Mouse (Mus musculus) c-Kit-positive CD71-positive TER-119-positive erythroid progenitor cells, embryonic 14.5 days (primary cell): Measurements from ENCODE around the gene Col4a5.

Source experiments
- DNase-seq: peaks from one replicate; pipeline ENCODE4 v3.0.0-alpha.2; 2013; ENCODE audit warnings: low spot score

Col4a5 gene

DNA sequence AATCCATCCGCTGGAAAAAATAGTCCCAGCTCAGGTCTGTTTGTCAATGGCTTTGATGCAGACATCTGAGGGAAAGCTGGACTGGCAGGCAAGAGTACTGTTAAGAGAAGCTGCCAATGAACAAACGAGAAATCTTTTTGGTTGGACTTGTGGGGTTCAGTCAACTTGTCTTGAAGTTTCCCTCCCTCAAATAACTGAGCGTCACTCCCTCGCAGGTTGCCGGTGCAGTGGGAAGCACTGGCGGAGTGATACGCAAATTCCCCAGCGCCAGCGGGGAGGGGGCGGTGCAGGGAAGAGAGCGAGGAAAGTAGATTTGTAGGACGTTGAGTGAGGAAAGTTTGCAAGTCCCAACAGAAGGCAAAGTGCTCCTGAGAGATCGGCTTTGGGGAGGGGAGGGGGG lies at the start of gene Col4a5:
Col4a5 (plus strand) TSS at position 276 of the 400 bp plus-strand sequence.
- peak; percentile 13 for DNase-seq

DNA sequence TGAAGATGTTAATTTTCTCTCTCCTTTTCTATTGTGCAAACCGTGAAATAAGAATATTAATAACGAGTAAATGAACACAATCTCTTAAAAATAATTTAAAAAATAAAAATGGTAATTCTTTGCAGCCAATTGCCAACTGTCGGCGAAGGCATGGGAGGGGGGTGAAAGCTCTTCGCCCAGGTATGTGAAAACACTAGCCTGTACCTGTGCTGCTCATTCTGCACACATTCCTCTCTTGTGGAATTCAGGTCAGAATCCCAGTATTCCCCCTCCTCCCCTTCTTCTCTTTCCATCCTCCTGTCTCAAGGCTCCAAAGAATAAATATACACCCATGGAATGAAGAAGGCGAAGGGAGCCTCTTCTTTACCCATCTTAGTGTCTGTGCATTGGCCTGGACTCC lies 38.4 kb upstream of the Col4a5 start:
- DNase-seq: no peak

DNA sequence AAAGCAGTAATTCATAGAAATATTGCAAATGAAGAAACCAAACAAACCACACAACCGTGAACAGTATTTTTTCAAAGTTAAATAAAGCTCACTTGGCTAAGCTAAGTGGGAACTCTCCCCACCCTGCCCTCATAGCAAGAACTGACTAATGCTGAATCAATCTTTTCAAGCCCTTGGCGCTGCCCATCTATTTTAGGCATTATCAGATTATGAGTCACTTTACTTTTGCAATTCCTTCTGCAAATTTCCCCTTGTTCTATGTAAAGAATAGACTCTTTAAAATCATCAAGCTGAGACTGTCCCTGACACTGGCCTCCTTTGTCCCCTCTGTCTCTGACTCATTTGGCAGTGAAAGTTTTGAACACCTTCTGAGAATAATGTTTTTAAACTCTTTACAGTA lies 35.8 kb upstream of the Col4a5 start:
- DNase-seq: no peak

DNA sequence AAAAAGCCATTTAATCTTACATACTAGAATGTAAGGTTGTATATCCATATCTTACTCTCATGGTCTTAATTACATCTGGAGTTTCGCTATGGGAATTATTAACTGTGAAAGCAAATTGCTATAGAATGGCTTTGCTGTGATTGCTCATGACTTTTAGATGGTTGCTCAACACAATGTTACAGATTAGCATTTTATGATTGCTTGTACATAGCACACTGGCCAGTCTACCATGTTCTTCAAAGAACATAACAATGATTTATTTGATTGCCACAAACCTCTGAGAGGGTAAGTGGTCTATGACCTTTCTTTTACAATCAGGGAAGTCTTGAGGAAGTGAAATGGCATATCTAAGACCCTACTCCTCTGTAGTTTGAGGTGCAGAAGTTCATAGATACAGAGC lies 27.2 kb upstream of the Col4a5 start:
- no peak for DNase-seq

DNA sequence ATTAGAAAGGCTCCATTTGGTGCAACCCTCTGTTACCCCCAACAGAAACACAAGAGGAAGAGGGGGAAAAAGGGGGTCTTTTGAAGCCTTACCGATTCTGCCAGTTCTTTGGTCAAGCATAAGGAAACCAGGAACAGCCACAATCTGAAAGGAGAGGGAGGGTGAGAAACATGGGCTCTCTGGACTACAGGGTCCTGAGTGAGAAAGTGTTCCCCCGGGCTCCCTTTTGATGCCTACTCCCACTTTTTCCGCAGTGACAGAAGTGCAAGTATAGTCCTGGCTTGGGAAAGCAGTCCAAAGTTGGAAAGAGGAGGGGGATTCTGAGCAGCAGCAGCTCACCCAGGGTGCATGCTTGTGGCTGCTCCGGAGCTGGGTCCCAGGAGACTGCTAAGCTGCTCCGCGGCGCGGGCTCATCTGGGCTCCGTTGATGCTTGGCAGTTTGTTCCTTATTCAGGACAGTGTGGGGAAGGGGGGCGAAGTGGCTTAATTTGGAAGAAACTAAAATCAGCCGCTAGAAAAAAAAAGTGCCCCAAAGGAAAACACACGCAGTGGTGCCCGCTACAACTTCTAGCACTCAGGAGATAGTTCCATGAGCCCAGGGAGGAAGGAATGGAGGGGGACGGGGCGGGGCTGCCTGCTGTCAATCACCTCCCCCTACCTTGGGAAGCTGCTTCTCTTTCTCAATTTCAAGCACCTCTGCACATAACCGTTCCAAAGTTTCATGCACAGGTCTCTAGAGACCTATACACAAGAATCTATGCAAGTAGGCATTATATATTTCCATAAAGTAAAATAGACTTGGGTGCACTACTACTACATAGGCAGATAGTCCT lies 1.5 kb upstream of the Col4a5 start, which contains the start of gene Col4a6:
Col4a6 (minus strand) TSS at position 607 of the 833 bp plus-strand sequence.
- DNase-seq: no peak

DNA sequence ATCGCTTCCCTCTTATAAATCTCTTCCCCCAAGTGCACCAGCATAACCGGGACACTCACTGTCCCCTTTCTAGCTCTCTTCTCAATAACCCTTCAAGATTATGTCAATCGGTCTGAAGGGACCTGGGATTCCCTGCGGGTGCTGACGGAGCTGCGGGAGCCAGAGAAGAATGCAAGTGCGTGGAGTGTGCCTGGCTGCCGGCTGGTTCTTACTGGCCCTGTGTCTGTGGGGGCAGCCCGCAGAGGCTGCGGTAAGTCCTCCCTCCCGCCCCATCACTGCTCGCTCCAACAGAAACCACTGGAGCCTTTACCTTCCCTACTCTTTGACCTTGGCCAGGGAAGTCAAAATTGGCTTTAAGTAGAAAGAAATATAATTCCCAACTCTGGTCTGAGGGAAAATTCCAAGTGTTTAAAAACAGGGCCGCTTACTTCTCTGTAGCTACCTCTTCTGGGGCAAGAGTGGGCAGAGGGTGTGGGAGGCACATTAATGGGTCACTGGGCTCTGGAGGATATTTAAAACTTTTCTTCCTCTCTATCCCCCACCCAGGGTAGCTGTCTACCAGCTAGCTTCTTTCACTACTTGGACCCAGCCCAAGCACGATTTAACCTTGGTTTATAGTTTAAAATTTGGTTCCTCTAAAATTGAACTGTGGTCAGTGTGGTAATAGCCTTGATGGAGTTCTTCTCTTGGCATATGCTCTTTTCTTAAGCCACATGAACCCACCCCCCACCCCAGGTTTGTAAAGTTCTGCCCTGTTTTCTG lies 562 bp downstream of the Col4a5 start:
- DNase-seq: no peak

DNA sequence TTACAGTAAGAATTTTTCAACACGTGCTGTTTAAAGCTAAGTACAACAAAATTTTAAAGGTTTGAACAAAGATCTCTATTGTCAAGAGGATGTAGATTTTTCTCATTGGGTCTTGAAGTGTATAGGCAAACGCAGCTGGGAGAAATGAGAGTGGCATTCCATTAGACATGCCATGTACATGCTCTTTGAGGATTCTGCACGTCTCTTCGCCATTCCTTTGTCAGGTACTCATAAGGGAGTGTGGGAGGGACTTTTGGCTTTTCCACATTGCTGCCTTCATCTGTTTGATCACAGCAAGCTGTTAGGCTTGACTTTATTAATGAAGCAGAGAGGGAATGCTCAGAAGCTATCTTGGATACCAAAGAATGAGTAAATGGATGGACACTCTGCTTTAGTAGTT lies 19.4 kb downstream of the Col4a5 start:
- DNase-seq: no peak

DNA sequence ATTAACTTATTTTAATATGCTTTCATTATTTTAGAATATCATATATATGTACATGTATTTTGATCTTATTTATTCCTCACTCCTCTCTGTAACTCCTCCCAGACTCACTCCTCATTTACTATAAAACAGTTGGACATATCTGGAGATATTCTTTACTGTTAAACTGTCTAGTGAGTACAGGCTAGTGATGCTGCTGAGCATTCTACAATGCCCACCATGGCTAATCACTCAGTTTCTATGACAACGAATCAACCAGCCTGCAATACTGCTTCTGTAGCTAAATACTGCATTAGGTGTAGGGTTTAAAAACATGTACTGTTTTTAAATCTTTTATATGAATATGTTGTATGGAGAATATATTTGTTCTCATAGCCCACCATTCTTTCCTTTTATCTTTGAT lies 27.9 kb downstream of the Col4a5 start:
- no peak for DNase-seq

DNA sequence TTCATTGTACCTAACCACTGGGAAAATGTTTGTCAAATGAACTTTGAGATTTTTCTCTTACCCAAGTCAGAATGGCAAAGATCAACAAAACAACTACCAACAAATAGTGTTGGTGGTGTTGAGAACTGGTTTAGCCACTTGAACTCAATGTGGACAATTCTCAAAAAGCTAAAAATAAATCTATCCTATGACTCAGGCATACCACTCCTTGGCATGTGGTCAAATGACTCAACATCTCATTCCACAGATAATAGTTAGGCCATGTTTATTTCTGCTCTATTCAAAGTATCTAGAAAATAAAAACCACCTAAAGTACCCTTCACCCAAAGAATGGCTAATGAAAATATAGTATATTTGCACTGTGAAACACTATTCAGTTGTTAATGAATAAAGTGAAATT lies 58.3 kb downstream of the Col4a5 start:
- DNase-seq: no peak

DNA sequence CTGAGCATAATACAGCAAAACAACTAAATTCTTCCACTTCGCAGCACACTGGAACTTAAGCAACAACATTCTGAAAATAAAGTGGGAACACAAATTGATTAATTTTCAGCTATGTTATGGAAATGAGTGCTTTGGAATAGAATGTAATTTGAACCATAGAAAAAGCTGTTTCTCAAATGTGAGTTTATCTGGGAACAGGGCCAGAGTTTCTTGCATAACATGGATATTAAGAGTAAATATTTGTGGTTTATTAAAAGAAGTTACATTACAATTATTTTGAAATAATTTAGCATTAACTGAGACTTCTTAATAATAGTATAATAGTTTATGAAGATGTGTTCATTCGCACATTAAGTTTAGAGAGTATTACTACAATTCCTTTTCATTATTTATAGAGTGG lies 72.3 kb downstream of the Col4a5 start:
- no peak for DNase-seq

DNA sequence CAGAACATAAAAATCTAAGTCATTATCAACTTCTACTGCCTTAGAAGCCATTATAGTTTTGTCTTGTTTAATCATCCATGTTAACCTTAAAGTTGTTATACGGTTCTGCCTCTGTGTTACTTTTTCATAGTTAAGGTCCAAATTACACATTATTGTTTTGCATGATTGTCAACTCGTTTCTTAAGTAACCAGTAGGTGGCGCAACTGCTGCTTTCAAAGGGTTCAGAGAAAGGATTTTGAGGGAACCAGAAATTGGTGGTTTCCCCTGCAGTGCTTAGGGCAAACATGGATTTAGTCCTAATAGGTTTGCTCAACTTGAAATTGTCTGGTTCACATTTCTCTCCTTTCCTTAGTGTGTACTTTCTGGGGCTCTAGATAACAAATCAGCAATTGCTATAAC lies 115.1 kb downstream of the Col4a5 start:
- DNase-seq: peak; percentile 3

DNA sequence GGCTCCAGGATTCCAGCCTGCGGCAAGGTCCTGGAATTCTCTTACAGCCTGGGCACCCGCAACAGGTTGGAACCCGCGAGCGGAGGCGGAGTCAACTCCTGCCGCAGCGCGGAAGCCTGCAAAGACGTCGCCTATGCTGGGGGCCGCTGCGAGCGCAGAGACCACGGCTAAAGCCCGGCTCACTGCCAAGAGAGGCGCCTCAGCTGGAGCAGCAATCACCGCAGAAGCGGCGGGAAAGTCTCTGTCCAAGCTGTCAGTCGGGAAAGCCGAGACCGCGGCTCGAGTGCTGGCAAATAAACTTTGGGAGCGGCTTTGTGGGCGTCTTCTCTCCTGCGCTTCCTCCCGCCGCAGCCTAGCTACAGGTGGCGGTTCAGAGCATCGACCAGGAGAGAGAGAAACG lies 246.5 kb downstream of the Col4a5 start:
- DNase-seq: no peak

DNA sequence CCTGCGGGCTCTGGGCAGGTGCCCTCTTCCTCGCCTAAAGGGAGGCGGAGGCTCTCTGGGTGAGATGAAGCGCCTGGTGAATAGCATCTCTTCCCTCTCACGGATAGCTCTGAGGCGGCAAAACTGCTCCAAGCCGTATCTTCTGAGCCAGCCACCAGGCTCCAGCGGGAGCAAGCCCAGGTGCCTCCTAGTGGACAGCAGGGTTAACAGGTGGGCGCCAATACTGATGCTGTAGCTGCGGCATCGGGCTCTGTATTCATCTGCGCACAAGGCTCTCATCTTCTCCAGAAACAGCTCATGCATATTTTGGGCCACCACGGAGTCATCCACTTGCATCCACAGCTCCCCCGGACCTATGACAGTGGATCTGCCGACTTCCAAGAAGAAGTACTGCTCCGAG lies 248.8 kb downstream of the Col4a5 start:
- no peak for DNase-seq

DNA sequence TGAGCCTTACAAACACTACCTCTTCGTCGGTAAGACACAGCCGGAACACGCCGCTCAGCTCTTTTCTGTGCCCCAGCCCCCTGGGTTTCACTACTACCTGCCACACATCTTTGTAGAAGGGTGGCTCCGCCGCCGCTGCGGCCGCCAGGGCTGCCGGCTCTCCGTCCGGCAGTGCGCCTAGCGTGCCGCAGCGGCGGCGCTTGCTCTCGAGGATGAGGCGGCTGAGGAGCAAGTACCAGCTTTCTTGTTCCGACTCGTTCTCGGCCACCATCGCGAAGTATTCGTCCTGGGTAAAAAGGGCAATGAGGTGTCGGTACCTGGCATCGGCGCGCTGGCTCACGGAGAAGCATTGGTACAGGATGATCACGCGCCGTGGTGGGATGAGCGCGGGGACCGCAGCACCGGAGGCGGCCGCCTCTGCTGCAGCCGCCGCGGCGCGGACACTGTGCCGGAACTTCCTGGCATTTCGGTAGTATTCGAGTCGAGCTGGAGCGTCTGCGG lies 249.3 kb downstream of the Col4a5 start:
- DNase-seq: no peak

DNA sequence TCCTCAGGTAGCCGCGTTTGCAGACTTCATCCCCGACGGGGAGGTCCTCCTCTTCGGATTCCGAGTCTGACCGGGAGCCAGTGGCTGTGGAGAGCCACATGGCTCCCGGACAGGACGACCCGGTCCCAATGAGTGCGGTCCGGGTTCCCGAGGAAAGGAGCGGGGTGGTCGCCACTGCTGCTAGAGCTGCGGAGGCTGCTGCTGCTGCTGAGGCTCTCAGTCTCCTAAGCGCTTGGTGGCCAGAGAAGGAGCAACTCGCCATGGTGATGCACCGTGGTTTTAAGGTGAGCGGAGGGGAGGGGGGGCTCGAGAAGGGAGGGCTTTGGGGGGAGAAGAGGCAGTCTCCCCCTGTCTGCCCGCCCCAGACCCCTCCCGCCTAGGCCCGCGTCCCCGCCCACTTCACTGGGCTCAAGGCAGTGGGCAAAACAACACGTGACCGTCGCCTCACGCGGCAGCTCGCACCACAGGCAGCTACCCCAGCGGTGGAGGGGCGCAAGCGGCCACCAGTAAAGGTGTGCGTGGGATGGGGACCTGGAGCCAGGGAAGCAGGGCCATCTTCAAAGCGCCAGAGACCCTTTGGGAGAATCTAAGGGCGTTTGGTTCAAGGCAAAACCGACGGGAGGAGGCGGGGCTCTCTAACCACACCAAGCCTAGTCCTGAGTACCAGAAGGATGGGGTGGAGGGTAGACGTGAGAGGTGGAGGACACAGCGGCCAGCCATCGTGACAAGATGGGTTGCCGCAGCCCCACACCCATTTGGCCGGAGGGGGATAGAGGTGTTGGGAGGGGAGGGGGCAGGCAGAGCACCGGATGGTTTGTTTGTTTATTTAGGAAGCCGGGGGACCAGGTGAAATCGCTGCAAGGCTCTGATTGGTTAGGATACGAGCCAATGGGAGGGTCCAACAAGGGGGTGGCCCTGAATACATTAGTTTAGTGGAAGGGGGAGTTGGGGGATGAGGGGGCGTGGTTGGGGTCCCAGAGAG lies 250.0 kb downstream of the Col4a5 start, which contains the start of gene Irs4:
Irs4 (minus strand) TSS at position 327 of the 982 bp plus-strand sequence.
- no peak for DNase-seq

DNA sequence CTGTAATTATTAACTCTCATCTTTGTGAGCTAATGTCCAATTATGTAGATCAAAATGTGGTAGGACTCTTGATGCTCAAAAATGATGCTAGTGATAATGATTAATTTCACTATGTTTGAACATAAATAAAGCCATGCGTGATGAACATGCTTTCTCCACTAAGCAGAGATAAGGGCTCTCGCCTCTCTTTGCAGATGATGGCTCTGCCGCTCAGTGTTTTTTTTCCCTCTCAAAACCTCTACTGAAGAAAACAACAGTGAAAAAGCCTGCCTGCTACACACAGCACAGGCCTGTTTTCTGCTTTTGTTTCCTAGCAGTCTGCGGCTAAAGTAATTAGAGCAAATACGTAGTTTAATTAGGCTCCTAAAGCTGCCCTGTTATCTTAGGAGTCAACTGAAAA lies 254.4 kb downstream of the Col4a5 start:
- DNase-seq: no peak
